Mouse (Mus musculus): ENCODE data around the gene Klk12. TPM values are rescaled to one million over a fixed set of nuclear protein-coding genes. Genes with fewer than 3 reads are reported as not detected.

Klk12 gene
- total RNA-seq, 2 experiments from 2014 or later = not detected

DNA sequence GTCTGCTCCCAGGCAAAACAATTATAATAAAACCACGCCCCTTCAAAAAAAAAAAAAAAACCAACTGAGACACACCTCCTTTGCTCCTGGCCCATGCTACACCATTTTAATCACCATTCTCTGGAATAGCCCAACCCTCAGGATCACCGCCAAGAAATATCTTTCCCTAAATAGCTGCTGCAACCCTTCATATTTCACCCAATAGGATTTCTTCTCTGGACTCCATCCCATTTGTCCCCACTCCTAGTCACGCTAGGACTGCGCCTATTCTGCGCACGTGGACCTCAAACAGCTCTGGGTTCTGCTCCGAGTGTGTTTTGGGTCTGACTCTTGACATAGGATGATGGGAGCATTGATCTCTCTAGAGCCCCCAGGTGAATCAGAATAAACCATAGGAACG, 27.7 kb downstream of the Klk12 start:
- DNase-seq = no peak

- DNase-seq = no peak
These were observed 28.7 kb downstream of the Klk12 start, which contains the start of gene Klk8 for GRCm38 (mm10) chr7:43797333-43797769. TSS of gene Klk8 (plus strand) at chr7:43797577.

DNA sequence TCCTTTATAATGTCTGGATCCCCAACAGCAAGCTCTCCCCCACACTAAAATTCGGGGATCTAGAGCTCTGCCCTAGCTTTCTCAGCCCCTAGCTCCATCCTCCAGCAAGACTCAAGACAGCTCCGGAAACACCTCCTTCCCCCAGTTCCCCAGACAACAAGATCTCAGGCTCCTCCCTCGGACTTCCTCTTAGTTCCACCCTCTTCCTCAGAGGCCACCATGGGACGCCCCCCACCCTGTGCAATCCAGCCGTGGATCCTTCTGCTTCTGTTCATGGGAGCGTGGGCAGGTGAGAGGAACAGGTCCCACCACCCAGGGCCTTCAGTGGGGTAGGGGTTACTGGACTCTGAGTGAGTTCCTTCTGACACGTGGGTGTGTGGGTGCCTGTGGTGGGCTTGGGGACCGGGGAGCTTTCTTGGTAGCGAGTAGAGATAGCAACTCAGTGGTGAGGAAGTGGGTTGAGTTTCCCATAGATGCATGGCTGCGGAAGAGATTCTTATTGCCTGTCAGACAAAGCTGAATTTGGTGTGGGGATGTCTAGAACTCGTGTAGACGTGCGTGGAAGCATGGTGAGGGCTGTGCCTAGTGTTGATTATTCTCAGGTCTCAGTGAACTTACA, 29.3 kb downstream of the Klk12 start:
- DNase-seq = no peak

DNA sequence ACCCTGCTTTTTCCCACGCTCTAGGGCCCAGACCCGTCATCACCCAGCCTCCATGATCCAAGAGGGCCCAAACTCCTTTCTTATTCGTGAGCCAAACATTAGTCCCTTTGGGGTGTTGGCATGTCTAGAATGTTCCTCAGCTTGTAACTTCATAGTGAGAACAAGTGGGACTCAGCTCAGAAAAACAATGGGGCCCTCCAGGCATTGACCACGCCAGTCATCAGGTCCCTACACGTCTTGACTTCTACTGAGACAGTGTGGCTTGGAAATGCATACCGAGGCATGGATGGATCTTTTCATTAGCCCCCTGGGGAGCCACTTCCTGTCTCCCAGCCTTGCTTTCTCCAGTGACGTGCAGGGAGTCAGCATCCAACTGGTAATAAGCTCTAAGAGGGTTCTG, 31.2 kb downstream of the Klk12 start:
- no peak for DNase-seq

DNA sequence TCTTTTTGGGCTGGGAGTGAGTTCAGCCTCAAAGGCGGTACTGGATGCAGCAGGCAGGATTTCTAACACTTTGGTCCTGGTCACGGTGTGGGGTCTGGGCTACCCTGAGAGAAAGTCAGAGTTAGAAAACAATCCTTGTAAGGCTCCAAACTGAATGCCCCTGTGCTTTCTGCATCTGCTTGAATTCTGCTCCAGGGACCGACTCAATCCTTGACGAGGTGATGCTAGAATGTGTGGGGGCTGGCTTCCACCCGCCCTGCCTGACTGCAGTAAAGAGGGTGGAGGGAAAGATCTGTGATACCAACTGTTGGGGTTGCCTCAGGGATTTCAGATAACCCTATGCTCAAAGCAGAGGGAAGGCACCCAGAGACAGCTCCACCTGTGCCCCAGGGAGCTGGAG, 42.3 kb downstream of the Klk12 start, which contains the start of gene Klk7:
Klk7 (plus strand) TSS at position 301 of the 400 bp plus-strand sequence.
- no peak for DNase-seq

DNA sequence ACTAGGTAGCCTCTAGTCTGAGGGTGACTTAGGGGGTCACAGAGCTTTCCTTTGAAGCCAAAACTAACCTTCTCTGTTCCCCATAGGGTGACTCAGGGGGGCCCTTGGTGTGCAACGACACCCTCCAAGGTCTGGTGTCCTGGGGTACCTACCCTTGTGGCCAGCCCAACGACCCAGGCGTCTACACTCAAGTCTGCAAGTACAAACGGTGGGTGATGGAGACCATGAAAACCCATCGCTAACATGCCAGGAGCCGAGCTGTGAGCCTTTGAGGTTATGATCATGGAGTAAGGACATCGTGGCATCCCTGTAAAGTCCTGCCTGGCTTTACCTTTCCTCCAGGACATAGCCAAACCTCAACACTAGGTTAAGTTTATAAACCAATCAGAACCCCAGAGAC, 46.5 kb downstream of the Klk12 start:
- no peak for DNase-seq

- DNase-seq = no peak
These were observed 48.0 kb downstream of the Klk12 start for GRCm38 (mm10) chr7:43816746-43817145.

DNA sequence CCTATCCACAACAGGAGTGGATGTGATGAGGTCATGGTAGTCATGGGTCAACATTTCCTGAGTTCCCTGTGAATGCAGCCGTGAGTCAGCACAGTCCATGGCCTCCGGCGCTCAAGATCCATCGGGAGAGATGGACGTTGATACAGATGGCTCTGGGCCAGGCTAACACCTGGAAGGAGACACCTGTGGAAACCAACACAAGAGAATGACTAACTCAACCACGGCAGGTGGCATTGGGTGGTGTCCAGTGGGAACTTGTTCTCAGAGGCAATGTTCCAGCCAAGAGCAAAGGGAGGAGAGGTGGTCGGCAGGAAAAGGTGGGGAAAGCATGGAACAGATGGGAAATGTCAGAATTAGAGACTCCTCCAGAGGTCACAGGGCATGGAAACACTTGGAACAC, 52.9 kb downstream of the Klk12 start:
- DNase-seq = no peak

Other genes with a start within 250 kb of the Klk12 start
- gene Cd33, start 224.5 kb upstream of the Klk12 start, total RNA-seq (2021) = under 1 TPM; 0.96 to 1.00 TPM
- under 1 TPM; 0.38 to 0.61 TPM for gene Zfp658, start 206.6 kb upstream of the Klk12 start, total RNA-seq (2021)
- 1 to 10 TPM; 3.5 to 3.6 TPM for gene Zfp719, start 189.3 kb upstream of the Klk12 start, total RNA-seq (2021)
- not detected for gene Zfp819, start 161.7 kb upstream of the Klk12 start, total RNA-seq (2021)
- gene Ceacam18, start 134.2 kb upstream of the Klk12 start, total RNA-seq (2021) = not detected
- under 1 TPM; 0.31 to 0.32 TPM for gene Siglece, start 108.7 kb upstream of the Klk12 start, total RNA-seq (2021)
- gene Ctu1, start 96.9 kb upstream of the Klk12 start, total RNA-seq (2021) = 1 to 10 TPM; 2.1 to 2.3 TPM
- not detected for gene Klk14, start 78.5 kb upstream of the Klk12 start, total RNA-seq (2021)
- not detected for gene Klk13, start 56.3 kb upstream of the Klk12 start, total RNA-seq (2021)
- gene Klk11, start 5.7 kb downstream of the Klk12 start, total RNA-seq (2021) = not detected
- gene Klk10, start 12.1 kb downstream of the Klk12 start, total RNA-seq (2021) = 1 to 10 TPM in 1 of 2 experiments, under 1 TPM in 1; 0.79 to 1.2 TPM
- gene Klk9, start 23.0 kb downstream of the Klk12 start, total RNA-seq (2021) = not detected
- 1 to 10 TPM; 2.1 to 2.9 TPM for gene Klk8, start 28.7 kb downstream of the Klk12 start, total RNA-seq (2021)
- gene Klk7, start 42.4 kb downstream of the Klk12 start, total RNA-seq (2021) = not detected
- not detected for gene Klk6, start 55.6 kb downstream of the Klk12 start, total RNA-seq (2021)
- gene Klk5, start 73.1 kb downstream of the Klk12 start, total RNA-seq (2021) = not detected
- not detected for gene Klk4, start 112.3 kb downstream of the Klk12 start, total RNA-seq (2021)
- not detected for gene Klk15, start 164.8 kb downstream of the Klk12 start, total RNA-seq (2021)
- not detected for gene Klk1b8, start 181.8 kb downstream of the Klk12 start, total RNA-seq (2021)
- not detected for gene Klk1b1, start 197.9 kb downstream of the Klk12 start, total RNA-seq (2021)
- gene Klk1b9, start 207.2 kb downstream of the Klk12 start, total RNA-seq (2021) = not detected
- gene Klk1b11, start 227.0 kb downstream of the Klk12 start, total RNA-seq (2021) = not detected
- under 1 TPM; 0.19 to 0.26 TPM for gene Klk1b26, start 243.3 kb downstream of the Klk12 start, total RNA-seq (2021)

All from gastrocnemius, postnatal 25 days (tissue).